Mouse (Mus musculus) midbrain, postnatal 0 days (tissue): ENCODE results near the gene Grap. TPM values are rescaled to one million over a fixed set of nuclear protein-coding genes. Genes with fewer than 3 reads are reported as not detected.

ENCODE experiments used
- ATAC-seq: fragments of 200-750 bp; cut with Nextera tagmentation; 2 replicates; pipeline ENCODE4 v1.8.0; 2017; ENCODE audit warnings: moderate number of reproducible peaks, mild to moderate bottlenecking, moderate TSS enrichment, moderate library complexity; ENCODE audit not compliant: low FRiP score
- DNase-seq: peaks from one replicate; pipeline ENCODE4 v3.0.0-alpha.2; 2015; ENCODE audit warnings: low spot score
- H3K27ac ChIP-seq: fragments of 300-500 bp; sonication (generic); 2 replicates; pipeline ENCODE4 v1.5.1; 2014; ENCODE audit warnings: low read depth, mild to moderate bottlenecking, low read length, mixed read lengths
- H3K27me3 ChIP-seq: fragments of 300-500 bp; sonication (generic); 2 replicates; pipeline ENCODE4 v1.6.1; 2014; ENCODE audit warnings: low read length, control low read depth, mixed read lengths; ENCODE audit not compliant: insufficient read depth
- H3K36me3 ChIP-seq: fragments of 300-500 bp; sonication (generic); 2 replicates; pipeline ENCODE4 v1.6.1; 2014; ENCODE audit warnings: low read length, control low read depth, mixed read lengths; ENCODE audit not compliant: insufficient read depth
- H3K4me1 ChIP-seq: fragments of 300-500 bp; sonication (generic); 2 replicates; pipeline ENCODE4 v1.6.1; 2014; ENCODE audit warnings: mild to moderate bottlenecking, control low read depth, antibody characterized with exemption, low read length, mixed read lengths; ENCODE audit not compliant: insufficient read depth
- H3K4me2 ChIP-seq: fragments of 300-500 bp; sonication (generic); 2 replicates; pipeline ENCODE4 v1.6.1; 2014; ENCODE audit warnings: low read depth, mild to moderate bottlenecking, low read length, mixed read lengths; ENCODE audit not compliant: poor library complexity, severe bottlenecking
- H3K4me3 ChIP-seq: fragments of 300-500 bp; sonication (generic); 2 replicates; pipeline ENCODE4 v1.5.1; 2014; ENCODE audit warnings: low read depth, mild to moderate bottlenecking, low read length, moderate library complexity
- H3K9ac ChIP-seq: fragments of 300-500 bp; sonication (generic); replicated peaks from 2 replicates; pipeline ENCODE4 v1.6.1; 2014; ENCODE audit warnings: mild to moderate bottlenecking, low read length, moderate library complexity, mixed read lengths; ENCODE audit not compliant: poor library complexity, severe bottlenecking
- H3K9me3 ChIP-seq: fragments of 300-500 bp; sonication (generic); 2 replicates; pipeline ENCODE4 v1.6.1; 2016; ENCODE audit warnings: low read length, control low read depth
- CTCF ChIP-seq: IDR thresholded peaks from 2 replicates; pipeline ENCODE4 v1.5.1; 2016; ENCODE audit warnings: antibody characterized with exemption, mild to moderate bottlenecking
- WGBS: fragments of 180-500 bp; shearing (Covaris S2); extraction: QIAGEN DNeasy Blood & Tissue Kit; methylation state at CpG from one replicate; pipeline ENCODE4 v1.1.7; 2014; 5-methylcytosine and 5-hydroxymethylcytosine counted together
- polyA plus RNA-seq: library from polyadenylated mRNA; unstranded; fragments of >200 nt; fragmentation: Nextera tagmentation; extraction: Ambion mirVana; gene quantifications from 2 replicates; pipeline ENCODE4 v1.2.1, GENCODE M21; 2015
- total RNA-seq: library from RNA; depleted of rRNA; stranded (reverse); fragments of >200 nt; gene quantifications from 2 replicates; pipeline ENCODE4 v1.2.3, GENCODE M21; 2014

Grap gene
- total and polyA plus RNA-seq, 2 experiments from 2014 or later = 5.8 to 6.6 TPM

DNA sequence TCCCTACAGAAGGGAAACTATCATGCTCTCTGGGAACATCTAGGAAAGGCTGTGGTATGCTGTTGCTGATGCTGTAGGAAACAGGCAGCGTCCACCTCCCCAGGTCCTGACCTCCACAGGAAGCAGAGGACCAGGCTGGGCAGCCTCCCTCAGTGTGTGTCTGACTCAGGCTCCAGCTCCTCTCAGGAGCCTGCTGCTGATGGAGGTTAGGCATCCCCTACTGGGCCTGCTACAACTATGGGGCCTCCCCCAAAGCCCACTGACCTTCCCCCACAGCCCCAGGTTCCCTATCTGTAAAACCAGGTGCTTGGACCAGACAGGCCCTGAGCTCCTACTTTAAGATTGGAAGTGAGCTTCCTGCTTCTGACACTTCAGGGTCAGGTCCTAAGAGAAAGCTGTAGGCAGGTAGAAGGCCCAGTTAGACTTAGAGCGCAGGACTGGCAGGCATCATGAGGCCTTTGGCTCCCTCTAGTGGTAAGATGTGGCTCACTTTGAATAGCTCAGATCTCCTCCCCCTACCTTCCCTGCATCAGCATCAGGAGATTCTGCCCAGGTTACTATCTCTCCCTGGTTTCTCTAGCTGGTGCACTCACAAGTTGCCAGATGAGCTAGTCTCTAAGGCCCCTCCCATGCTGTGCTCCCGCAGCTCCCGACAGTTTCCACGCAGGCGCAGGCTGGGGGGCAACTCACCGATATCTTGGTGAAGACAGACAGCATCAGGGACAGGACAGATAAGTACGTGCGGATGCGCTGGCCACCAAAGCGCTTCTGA lies 61.5 kb downstream of the Grap start:
- H3K36me3 ChIP-seq = no peaks in the 10 kb centered on the region
- no peak overlapping the region for H3K4me3 ChIP-seq
- WGBS = 45% methylated on average over 11 of the region's 11 CpGs
- no peaks in the 10 kb centered on the region for H3K4me1 ChIP-seq
- ATAC-seq (peak; percentile 83), DNase-seq (peak; percentile 92)
- H3K27me3 ChIP-seq = no peaks in the 10 kb centered on the region
- H3K27ac ChIP-seq = no peak overlapping the region
- TF ChIP-seq CTCF = peak; percentile 97
- no peak overlapping the region for H3K4me2 ChIP-seq
- no peaks in the 10 kb centered on the region for H3K9me3 ChIP-seq
- no peak overlapping the region for H3K9ac ChIP-seq

- Histone ChIP-seq H3K27me3 (no peaks in the 10 kb centered on the region), H3K27ac (no peak overlapping the region), H3K9me3 (no peaks in the 10 kb centered on the region), H3K4me1 (no peaks in the 10 kb centered on the region), H3K4me2 (no peak overlapping the region), H3K4me3 (no peak overlapping the region), H3K36me3 (no peaks in the 10 kb centered on the region), H3K9ac (no peak overlapping the region)
- 68% methylated on average over 6 of the region's 6 CpGs for WGBS
- no peak for ATAC-seq
- no peak for DNase-seq
- no peak for TF ChIP-seq CTCF
Observed at GRCm38 (mm10) chr11:61715130-61715529, 62.1 kb downstream of the Grap start.

DNA sequence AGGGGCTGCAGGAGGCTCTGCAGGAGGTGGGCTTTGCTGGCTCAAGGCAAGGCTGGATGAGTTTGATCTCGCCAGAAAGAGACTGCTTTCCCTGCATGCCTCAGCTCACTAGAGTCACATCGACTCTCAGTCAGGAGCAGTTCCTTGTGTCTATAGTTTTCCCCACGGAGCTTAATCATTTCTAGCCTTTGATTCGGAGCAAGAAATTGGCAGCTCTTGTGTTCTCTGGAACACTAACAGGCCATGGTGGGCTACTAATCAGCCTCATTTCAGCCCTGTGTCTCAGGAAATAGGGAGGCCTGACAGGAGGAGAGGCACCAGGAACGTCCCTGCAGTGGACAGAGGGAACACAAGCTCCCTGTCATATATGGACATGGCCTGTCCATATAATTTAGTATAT lies 64.9 kb downstream of the Grap start:
- no peaks in the 10 kb centered on the region for H3K36me3 ChIP-seq

DNA sequence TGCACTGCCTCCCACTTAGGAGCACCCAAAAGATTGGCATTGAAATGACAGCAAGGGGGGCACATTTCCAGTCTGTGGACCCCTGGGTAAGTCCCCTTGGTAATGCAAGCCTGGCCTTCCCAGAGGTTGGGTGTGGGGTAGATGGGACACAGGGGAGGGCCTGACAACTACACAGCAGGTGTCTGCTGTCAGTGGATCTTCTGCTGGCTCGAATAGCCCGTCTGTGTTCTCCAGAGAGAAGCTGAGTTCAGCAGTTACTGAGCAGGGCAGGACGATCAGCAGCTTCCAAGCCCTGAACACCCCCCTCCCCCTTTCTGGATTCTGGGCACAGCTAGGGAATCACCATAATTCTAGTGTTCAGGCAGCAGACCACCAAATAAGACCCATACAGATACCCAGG lies 66.3 kb downstream of the Grap start:
- Histone ChIP-seq H3K4me3 (no peak overlapping the region), H3K4me2 (no peak overlapping the region), H3K9me3 (no peaks in the 10 kb centered on the region), H3K36me3 (no peaks in the 10 kb centered on the region), H3K27ac (no peak overlapping the region), H3K27me3 (no peaks in the 10 kb centered on the region), H3K4me1 (no peaks in the 10 kb centered on the region), H3K9ac (no peak overlapping the region)
- no peak for TF ChIP-seq CTCF
- ATAC-seq (no peak), DNase-seq (no peak)
- 38% methylated on average over 3 of the region's 3 CpGs for WGBS

More for the DNA sequence above, 64.9 kb downstream of the Grap start:
- no peak for TF ChIP-seq CTCF
- no peak overlapping the region for H3K4me2 ChIP-seq
- H3K27ac ChIP-seq = no peak overlapping the region
- no peaks in the 10 kb centered on the region for H3K27me3 ChIP-seq
- DNase-seq = no peak
- no peak for ATAC-seq
- H3K9ac ChIP-seq = no peak overlapping the region
- no peaks in the 10 kb centered on the region for H3K4me1 ChIP-seq
- no peaks in the 10 kb centered on the region for H3K9me3 ChIP-seq
- no peak overlapping the region for H3K4me3 ChIP-seq
- 50% methylated on average over 5 of the region's 5 CpGs for WGBS

DNA sequence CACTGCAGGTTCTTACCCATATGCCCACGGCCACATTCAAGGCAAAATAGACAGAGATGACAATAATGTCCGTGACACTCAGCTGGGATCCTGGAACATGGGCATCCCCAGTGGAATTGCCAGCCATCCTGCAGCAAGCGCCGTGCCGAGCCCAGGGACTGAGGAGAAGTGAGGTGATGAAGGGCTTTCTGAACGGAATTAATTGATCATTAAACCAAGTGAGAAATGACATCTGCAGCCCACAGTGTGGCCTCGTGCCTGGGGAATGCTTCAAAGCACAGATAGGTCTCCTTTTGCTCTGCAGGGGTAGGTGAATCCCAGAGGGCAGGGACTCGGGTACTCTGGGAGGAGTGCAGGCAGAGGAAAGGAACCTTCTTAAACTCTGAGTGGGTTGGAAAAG lies 66.8 kb downstream of the Grap start:
- ATAC-seq = no peak

GRCm38 (mm10) chr11:61720636-61721035 lies 67.6 kb downstream of the Grap start, which contains the start of gene Slc5a10:
TSS of gene Slc5a10 (minus strand) at chr11:61720826.
- ATAC-seq = no peak
- WGBS = 81% methylated on average over 3 of the region's 3 CpGs
- no peak within 1 kb of the TSS for H3K4me3 ChIP-seq
- no peaks in the 10 kb centered on the region for H3K36me3 ChIP-seq
- no peak within 1 kb of the TSS for H3K9ac ChIP-seq
- no peaks in the 10 kb centered on the region for H3K4me1 ChIP-seq
- no peak for TF ChIP-seq CTCF
- H3K4me2 ChIP-seq = no peak within 1 kb of the TSS
- no peaks in the 10 kb centered on the region for H3K27me3 ChIP-seq
- no peak for DNase-seq
- no peaks in the 10 kb centered on the region for H3K9me3 ChIP-seq
- H3K27ac ChIP-seq = no peak within 1 kb of the TSS

More for the DNA sequence above, 66.8 kb downstream of the Grap start:
- no peak for DNase-seq
- 68% methylated on average over 8 of the region's 8 CpGs for WGBS
- Histone ChIP-seq H3K36me3 (no peaks in the 10 kb centered on the region), H3K27me3 (no peaks in the 10 kb centered on the region), H3K4me1 (no peaks in the 10 kb centered on the region), H3K4me2 (no peak overlapping the region), H3K4me3 (no peak overlapping the region), H3K9ac (no peak overlapping the region), H3K27ac (no peak overlapping the region), H3K9me3 (no peaks in the 10 kb centered on the region)
- TF ChIP-seq CTCF = no peak
